Mouse (Mus musculus) G1E-ER4 (cell line): ENCODE results near the gene Nfe2. TPM values are rescaled to one million over a fixed set of nuclear protein-coding genes. Genes with fewer than 3 reads are reported as not detected.

ENCODE experiments used
- GATA1 ChIP-seq: IDR thresholded peaks from one replicate; pipeline ENCODE4 v1.8.0; 2012; ENCODE audit warnings: low read length, inconsistent platforms
- polyA plus RNA-seq: library from polyadenylated mRNA; stranded (reverse); fragments of >175 nt; gene quantifications from 2 replicates; pipeline ENCODE4 v1.2.3, GENCODE M21; 2012

The Nfe2 gene
- polyA plus RNA-seq, 1 experiment: 163 TPM

GRCm38 (mm10) chr15:103272419-103273279 is 14.4 kb upstream of the Nfe2 start, which contains the start of gene Copz1:
Gene Copz1 (plus strand): TSS chr15:103272714.
- no peak for TF ChIP-seq GATA1

GRCm38 (mm10) chr15:103268903-103269302 is 10.7 kb upstream of the Nfe2 start:
- no peak for TF ChIP-seq GATA1

DNA sequence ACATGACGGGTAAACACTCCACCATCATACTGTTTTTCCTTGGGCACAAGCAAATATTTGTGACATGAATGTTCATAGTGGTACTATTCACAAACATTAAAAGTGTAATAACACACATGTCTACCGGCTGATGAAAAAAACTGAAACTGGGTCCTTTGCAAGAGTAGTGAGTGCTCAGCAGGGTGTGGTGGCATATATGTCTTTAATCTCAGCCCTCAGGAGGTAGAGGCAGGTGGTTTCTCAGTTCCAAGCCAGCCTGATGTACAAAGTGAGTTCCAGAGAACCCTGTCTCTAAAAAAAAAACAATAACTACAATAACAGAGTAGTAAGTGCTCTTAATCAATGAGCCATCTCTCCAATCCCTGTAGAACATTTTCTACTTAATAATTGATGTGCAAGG is 6.6 kb upstream of the Nfe2 start:
- TF ChIP-seq GATA1: no peak

DNA sequence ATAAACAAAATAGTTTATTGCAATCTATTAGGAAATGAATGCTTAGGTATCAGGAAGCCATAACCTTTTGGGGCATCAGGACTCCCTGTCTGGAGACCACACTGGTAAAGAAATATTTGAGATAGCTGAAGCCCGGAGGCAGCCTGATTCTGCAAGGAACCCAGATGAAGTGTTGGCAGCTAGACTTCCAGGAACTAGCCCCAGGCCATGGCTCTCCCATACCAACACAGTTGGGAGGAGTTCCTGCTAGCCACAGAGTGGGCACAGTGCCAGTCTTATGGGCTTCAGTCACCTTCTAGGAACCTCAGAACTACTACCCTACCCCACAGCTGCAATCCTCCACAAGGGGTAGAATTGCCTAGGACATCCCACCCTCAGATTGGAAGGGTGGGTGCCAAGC is 1.8 kb upstream of the Nfe2 start:
- TF ChIP-seq GATA1: no peak

DNA sequence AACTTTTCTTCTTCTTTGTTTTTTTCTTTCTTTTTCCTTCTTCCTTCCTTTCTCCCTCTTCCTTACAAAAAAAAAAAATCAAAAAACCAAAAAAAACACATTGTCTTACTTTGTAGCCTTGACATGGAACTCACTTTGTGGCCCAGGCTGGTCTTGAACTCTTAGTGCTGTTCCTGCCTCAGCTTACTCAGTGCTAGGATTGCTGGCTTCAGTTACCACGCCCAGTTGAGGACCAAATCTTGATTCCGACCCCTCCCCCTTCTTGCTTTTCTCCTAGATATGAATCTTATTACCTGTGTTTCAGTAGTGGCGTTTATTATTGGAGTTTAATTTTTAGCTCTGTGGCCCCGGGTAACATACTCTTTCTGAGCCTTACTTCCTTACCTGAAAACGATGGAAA is 959 bp upstream of the Nfe2 start:
- no peak for TF ChIP-seq GATA1

DNA sequence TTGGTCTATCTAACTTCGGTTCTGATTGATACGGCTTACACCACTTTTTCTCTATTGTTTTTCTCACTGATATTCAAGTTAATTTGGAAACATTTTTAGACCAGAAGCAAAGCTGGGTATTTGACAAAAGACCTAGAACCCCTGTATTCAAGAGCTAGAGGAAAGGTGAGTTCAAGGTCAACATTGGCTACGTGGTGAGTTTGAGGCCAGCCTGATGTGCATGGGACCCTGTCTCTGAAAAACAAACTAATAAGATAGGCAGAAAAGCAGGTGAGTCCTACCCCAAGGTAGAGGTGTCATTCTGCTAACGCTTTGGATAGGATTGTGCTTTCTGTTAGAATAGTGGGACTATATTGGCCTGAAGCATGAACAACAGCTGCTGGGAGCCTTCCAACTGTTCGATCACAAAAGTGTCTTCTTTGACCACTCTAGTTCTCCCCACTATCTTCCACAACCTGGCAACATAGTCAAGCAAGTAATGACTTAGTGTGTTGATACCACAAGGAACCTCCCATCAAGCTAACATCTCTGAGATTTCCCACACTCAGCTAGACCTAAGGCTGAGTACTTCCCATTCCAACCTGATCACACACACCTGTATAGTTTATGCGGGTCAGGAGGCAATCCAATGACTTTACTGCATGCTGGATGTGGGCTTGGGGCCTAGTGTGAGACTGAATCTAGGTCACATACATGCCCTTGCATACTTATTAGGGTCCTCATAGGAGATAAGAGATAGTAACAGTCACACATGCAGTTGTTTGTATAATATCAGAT is 1.8 kb downstream of the Nfe2 start:
- TF ChIP-seq GATA1: no peak

DNA sequence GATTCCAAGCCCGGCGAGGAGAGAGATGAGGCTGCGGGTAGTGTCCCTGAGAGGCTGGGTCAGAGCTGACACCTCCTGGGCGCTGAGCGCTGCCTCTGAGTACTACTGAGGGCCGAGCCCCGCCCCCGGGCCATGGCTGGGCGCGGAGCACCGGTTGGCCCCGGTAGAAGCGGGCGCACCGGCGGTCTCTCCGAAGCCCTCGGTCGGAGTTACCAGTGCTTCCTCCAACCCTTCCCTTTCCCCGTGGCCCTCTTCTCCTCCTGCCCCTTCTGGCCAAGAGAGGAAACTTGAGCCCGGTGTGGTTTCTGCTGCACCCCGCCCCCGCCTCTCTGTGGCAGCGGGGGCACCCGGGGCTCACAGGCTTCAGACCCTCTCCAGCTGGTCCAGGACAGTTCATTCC is 3.0 kb downstream of the Nfe2 start:
- TF ChIP-seq GATA1: no peak

- TF ChIP-seq GATA1: no peak
Measured at GRCm38 (mm10) chr15:103253352-103253751, 4.9 kb downstream of the Nfe2 start.

GRCm38 (mm10) chr15:103252660-103253059 is 5.5 kb downstream of the Nfe2 start:
- TF ChIP-seq GATA1: no peak

DNA sequence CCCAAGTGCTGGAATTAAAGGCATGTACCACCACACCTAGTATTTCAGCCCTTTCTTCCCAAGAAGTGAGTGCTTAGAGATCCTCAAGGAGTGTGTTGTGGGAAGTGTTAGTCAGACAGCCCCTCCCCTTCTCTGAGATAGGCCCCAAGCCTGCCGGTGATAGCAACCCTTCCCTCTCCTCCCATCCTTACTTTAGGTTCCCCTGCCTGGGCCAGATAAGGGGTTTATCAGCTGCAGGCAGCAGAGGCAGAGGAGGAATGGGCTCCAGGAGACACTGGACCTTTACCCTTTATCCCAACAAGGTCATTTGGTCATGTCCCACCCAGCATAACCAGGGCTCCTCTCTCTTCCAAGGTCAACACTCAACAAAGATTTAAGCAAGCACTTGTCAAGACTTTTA is 6.6 kb downstream of the Nfe2 start:
- TF ChIP-seq GATA1: peak; percentile 95

GRCm38 (mm10) chr15:103250195-103250740 is 7.9 kb downstream of the Nfe2 start:
- TF ChIP-seq GATA1: no peak

GRCm38 (mm10) chr15:103248401-103249313 is 9.5 kb downstream of the Nfe2 start:
- TF ChIP-seq GATA1: no peak

DNA sequence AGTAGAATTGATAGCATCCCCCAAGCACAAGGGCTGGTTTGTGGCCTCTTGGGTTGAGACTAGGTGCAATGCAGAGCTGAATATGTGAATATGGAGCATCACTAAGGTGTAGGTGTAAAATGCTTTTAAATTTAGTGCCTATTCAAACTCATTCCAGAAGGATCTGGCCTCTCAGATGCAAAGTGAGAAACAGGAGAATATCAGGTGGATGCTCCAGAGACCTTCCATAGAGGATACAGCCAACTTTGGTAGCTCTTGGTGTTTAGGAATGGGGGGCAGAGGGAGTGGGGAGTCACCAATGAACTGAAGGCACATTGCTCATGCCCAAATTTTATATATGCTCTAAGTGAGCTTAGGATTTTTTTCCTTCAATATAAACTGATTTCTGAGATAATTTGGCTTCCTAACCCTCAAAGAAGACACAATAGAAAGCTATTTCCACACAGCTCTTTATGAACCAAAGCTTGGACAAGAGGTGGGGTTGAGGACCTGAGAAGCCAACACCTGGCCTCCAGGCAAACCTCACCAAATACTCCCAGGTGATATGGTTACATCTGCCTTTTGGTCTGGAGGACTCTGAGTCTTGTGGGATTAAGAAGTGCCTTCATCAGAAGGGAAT is 10.3 kb downstream of the Nfe2 start:
- no peak for TF ChIP-seq GATA1

DNA sequence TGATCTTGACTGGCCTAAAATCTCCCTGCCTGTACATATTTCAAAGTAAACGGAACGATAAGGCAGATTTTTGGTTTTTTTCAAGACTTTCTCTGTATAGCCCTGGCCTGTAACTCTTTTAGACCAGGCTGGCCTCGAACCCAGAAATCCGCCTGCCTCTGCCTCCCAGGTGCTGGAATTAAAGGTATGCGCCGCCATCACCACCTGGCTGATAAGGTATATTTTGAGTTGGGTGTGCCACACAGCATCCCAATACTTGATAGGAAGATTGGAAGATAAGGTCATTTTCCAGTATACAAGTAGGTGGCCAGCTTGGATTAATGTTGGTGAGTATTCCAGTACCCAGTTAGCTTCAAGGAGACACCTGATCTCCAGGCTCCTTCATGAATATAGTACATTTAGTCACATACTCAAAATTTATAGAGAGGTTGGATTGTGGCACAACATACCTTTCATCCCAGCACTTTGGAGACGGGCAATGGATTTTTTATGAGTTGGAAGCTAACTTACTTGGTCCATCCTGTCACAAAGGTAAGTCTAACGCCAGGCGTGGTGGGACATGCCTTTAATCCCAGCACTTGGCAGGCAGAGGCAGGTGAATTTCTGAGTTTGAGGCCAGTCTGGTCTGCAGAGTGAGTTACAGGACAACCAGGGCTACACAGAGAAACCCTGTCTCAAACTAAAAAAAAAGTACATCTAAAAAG is 11.0 kb downstream of the Nfe2 start:
- no peak for TF ChIP-seq GATA1

- no peak for TF ChIP-seq GATA1
Measured at GRCm38 (mm10) chr15:103245616-103246015, 12.6 kb downstream of the Nfe2 start.
